Mouse (Mus musculus) B cell, adult 2 months (primary cell): ENCODE data around the gene Dvl1.
A peak's percentile ranks its signal among the peaks of the same experiment; 100 is the strongest.

Experiments used
- DNase-seq, 2 experiments: peaks; one replicate each; pipeline ENCODE4 v3.0.0; 2022

The Dvl1 gene

DNA sequence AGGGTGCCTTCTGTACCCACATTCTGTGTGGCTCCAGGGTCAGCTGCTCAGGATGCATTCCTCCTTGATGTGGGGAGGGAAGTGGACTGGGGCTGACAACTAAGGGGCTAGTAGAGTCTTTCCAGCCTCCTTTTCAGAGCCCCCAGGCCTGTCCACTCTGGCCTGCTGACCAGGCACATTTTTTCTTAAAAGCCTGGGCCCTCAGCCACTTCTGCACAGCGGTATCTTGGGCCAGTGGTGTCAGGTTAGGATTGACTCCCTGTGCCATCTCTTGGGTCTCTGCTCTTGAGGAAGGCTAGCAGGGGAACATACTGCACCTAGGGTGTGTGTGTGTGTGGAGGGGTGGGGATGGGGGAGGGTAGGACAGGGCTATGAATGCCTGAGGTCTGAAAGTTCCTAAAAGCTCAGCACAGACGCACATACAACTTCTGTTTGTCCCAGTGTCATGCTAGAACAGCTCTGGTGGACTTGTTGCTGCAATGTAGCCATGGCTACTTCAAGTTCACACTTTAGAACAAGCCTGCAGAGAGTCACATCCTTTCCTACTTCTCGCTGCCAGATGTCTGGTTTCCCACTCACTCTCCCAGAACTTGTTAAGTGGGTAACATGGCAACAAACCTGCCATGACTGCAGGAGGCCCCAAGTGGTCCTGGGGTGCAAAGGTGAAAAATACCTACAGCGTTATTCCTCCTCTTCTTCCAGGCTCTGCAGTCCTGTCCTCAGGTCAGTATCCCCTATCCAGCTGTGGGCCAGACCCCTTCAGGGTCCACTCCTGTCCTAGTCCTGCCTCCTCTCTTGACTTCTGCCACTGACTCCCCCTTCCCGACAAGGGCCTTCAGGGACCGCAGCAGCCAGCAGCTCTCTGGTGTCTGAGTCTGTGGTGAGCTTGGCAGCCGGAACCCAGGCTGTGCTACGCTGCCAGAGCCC lies 6.9 kb upstream of the Dvl1 start:
- no peak for DNase-seq

DNA sequence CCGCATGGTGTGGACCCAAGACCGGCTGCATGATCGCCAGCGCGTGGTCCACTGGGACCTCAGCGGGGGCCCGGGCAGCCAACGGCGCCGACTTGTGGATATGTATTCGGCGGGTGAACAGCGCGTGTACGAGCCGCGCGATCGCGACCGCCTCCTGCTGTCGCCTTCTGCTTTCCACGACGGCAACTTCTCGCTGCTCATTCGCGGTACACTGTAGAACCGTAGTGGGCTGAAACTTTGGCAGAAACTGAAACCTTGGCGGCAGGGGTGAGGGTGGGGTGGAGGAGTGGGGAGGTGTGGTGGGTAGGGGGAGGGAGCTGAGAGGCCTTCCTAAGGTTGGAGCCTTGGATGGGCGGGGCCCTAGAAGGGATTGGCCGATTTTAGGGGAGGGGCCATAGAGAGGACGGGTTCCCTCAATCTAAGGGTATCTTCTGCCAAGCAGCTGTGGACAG lies 6.2 kb upstream of the Dvl1 start:
- peak; percentile 78 to 80 for DNase-seq

DNA sequence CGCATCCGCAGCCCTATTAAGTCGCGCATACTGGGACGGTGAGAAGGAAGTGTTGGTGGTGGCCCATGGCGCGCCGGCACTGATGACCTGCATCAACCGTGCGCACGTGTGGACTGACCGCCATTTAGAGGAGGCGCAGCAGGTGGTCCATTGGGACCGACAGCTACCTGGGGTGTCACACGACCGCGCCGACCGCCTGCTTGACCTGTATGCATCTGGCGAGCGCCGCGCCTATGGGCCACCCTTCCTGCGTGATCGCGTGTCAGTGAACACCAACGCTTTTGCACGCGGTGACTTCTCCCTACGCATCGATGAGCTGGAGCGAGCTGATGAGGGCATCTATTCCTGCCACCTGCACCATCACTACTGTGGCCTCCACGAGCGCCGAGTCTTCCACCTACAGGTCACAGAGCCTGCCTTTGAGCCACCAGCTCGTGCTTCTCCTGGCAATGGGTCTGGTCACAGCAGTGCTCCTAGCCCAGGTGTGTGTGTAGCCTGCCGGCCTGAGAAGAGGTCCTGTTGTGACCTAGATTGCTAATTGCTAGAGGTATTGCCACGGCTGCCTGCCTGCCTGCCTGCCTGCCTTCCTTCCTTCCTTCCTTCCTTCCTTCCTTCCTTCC lies 5.4 kb upstream of the Dvl1 start:
- peak; percentile 39 to 42 for DNase-seq

DNA sequence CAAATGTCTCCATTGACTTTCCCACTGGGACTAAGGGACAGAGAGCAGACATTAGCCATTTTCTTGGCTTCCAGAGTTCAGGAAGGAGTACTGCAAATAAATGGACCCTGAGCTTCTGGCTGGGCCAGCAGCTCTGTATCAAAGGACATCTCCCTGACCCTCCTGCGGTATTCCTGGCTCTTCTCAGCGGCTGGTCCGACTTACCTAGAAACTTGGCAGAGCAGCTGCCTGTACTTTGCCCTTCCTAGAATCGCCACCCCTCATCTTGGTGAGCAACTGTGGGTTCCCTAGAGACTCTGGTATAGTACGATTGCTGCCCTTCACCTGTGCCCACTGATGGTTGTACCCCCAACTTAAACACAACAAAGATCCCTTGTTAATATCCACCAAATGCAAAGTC lies 4.0 kb upstream of the Dvl1 start:
- no peak for DNase-seq

DNA sequence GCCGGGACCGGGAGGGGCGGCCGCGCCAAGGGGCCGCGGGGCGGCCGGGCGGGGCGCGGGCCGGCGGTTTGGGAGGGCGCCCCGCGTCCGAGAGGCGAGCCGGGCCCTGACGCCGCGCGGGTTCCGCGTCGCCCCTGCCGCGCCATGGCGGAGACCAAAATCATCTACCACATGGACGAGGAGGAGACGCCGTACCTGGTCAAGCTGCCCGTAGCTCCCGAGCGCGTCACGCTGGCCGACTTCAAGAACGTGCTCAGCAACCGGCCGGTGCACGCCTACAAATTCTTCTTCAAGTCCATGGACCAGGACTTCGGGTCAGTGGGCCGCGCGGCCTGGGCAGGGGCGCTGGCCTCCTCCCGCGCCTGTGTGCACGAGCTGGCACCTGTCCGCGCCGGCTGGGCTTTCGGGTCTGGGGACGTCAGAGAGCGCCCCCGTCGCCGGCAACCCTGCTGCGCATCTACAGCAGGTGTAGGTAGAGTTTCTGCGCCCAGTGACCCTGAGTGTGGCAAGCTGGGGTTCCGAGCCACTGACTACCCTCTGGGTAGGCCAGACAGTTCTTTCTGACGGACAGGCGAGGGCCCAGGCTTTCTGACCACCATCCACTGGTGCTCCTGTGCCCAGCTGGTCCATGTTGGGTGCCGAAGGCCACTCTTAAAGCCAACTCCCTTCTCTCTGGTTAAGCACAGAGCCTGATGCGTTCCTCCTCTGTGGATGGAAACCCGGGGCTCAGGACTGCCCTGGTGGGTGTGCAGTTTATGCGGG lies 570 bp downstream of the Dvl1 start:
- peak; percentile 31 to 42 for DNase-seq

DNA sequence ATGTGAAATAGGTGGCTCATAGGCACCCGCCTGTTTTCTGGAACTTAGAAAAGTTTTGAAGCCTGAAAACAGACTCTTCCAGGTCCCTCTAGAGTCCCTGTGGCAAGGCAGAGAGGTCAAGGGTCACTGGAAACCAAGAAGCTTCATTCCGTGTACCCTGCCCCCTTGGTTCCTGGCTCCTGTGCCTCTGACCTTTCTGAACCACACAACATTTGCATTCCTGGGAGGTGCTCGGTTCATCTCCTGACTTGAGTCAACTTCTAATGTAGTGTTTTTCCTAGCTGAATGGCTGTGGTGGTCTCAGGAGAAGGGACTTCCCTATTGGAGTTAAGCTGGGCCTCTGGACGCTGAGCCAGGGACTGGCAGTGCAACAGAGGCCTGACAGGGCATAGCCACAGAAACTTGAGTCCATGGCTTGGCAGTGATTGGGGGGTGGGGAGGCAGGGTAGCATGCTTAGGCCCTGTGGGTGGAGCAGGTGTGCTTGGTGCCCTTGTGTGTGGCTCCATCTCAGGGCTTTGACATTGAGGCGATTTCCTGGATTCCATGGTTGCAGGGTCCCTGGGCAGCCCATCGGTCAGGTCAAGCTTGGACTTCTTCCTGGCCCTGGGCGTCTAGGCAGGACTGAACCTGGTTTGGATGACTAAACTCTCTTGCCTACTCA lies 1.4 kb downstream of the Dvl1 start:
- DNase-seq, result no peak

DNA sequence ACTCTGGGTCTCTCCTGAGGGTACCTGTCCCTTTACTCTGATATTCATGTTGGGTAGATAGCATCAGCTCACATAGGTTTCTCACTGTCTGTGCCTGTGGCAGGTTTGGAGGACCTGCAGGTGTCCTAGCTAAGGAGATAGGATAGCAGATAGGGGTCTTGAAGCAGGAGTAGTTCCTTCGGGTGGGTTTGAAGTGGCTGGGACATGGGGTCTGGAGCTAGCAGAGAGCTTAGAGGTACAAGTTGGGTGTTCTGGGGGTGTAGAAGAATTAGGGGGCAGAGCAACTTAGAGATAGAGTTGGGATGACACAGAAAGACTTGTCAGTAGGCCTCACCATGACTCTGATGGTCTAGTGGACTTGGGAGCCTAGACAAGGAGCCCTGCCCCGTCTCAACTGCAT lies 2.2 kb downstream of the Dvl1 start:
- DNase-seq, result no peak

DNA sequence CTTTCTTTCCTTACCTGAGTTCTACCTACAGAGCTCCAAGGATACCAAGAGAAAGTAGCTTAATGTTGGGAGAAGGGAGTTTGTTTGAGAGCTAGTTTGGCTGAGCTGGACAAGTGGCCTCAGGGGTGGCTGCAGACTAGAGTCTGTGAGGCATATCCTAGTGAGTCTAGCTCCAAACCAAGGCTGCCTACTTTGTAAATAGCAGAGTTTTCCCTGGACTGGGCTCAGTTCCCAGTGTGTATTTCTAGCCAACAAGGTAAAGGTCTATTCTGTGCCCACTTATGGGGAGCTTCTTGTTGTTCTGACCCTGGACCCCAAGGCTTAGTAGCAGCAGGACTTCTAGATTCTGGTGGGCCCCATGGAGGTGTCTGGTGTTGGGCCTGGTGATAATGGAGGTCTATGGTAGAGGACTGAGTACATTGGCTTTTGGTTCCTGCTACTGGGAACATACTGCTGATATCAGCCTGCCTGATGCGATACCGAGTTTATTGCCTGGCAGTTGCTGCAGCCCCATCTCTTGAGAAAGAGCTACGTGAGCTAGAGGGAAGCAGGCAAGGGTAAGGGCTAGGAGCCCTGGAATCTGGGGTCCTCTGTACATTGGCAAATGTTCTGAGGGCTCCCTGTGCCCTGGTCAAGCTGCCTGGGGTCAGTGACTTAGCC lies 2.7 kb downstream of the Dvl1 start:
- DNase-seq, result no peak

DNA sequence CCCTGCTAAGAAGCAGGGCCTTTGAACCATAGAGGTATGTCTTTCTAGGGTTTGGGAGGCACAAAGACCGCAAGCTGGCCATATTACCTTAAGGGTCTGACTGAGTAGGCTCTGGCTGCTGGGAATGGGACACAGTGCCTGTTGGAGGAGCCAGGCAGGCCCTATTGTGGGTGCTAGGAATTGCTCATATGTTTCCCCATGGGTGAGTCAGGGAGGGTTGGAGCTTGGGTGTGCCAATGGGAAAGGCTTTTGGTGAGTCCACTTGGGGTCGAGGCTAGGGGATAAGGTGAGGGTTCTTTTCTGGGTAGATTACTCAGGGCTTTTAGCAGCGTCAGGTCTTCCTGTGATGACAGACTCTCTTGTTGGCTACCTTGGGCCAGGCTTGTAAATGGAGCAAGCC lies 4.2 kb downstream of the Dvl1 start:
- DNase-seq, result no peak

DNA sequence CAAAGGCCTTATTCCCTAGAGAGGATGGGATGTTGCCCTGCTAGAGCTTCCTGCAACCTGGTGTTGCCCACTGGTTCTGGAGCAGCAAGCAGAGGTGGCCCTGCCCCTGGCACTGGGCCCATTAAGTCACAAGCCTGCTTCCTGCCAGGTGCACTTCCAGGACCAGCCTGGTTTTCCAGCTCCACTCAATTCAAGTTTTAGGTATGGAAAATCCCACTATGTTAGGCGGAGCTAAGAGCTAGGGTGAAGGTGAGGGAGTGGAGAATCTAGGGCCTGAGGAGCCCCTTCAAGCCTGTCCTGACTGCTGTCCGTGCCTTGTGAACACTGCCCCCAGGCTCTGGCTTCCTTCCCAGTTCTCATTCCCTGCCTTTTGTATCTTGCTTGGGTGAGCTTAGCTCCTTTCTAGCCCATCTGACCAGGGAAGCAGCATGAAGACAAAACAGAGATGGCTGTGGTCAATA lies 4.8 kb downstream of the Dvl1 start:
- no peak for DNase-seq

DNA sequence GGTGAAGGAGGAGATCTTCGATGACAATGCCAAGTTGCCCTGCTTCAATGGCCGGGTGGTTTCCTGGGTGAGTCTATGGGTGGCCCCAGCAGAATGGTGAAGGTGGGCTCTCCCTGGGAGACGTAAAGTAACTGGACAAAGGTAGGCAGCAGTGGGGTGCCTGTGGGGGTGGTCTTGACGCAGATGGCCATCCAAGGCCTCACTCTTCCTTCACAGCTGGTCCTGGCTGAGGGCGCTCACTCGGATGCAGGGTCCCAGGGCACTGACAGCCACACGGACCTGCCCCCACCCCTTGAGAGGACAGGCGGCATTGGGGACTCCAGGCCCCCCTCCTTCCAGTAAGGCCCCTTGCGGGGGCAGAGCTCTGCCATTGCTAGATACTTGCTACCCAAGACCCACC lies 6.2 kb downstream of the Dvl1 start:
- DNase-seq, result no peak

DNA sequence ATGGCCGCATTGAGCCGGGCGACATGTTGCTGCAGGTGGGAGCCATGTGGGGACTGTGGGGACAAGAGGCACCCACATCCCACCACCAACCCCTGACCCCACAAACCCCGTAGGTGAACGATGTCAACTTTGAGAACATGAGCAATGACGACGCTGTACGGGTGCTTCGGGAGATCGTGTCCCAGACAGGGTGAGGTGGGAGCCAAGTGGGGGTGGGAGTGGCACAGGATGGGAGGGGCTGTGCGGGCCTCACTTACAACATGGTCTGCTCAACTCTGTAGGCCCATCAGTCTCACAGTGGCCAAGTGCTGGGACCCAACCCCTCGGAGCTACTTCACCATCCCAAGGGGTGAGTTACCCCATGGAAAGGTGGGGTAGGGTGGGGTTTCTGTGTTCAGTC lies 7.8 kb downstream of the Dvl1 start:
- DNase-seq, result no peak

DNA sequence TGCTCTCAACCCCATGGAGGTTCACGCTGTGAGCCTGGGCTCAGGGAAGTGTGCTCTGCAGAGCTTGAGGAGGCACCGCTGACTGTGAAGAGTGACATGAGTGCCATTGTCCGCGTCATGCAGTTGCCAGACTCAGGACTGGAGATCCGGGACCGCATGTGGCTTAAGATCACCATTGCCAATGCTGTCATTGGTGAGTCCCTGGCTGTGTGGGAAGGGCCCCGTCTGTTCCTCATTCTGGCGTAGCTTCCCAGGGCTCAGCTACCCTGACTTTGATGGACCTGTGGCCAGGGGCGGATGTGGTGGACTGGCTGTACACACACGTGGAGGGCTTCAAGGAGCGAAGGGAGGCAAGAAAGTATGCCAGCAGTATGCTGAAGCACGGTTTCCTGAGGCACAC lies 8.9 kb downstream of the Dvl1 start:
- DNase-seq, result no peak

DNA sequence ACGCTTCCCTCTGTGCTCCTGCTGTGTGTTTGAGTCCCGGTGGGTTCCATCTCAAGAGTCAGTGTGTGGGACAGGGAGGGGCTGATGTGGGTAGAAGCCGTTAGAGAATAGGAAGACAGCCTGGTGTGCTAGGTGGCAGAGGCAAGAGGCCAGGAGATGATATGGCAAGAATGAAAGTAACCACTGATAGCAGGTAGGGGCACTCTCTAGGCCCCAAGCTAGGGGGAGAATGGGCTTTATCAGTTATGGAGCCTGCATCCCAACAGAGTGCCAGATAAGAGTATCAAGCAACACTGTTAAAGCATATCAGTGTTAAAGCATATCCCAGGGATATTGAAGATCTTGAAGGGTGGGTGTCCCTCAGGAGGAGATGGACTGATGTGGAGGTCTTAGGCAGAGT lies 9.7 kb downstream of the Dvl1 start:
- DNase-seq, result no peak

DNA sequence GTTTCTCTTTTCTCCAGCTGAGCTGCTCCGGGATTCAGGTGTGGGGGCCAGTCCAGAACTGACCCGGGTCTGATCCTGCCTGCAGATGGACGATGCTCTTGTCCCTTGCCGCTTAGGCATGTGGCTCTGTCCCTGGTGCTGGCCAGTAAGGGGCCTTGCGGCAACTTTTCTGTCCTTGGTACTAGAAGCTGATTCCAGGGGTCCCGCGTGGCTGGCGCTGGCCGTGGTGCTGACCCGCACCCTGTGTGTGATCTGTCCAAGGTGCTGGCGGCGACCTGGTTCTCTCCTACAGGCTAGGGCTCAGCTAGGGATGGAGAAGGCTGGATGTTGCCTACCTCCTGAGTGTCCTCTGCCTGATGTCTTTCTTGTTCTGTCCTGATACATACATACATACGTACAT lies 12.1 kb downstream of the Dvl1 start:
- no peak for DNase-seq

DNA sequence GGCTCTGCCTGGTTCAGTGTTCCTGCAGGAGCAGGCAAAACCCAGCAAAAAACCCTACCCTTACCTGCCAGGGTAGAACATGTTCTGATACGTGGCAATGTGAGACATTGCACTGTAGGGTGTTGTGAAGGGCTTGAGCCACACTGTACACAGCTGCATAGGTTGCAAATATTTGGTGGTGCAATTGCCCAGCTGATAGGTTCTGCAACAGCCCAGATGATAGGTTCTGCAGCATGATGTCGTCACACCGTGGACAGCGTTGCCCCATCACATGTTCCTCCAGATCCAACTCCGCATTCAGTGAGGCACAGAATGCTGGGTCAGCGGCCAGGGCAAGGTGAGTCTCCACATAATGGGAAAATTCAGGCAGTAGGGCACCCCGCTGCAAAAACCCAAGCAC lies 14.6 kb downstream of the Dvl1 start:
- DNase-seq, result no peak

DNA sequence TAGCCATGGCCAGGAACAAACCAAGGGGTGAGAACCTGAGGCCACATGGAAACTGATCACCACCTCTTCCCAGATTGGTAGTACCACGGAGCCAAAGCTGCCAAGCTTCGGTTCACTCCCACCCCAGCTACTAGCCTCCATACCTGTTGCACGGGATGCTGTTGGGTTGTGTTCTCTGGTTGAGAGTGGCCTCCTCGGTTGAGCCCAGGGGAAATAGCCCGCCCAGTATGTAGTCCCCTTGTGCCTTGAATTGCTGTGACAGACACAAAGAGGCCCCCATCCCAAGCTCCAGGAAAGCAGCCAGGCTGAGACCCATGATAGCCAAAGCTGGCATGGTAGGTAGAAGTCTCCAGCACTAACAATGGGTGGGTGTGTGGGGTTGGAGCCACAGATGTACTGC lies 15.8 kb downstream of the Dvl1 start, which contains the start of gene Tas1r3:
Tas1r3 (minus strand) TSS at position 362 of the 400 bp plus-strand sequence.
- DNase-seq, result no peak

DNA sequence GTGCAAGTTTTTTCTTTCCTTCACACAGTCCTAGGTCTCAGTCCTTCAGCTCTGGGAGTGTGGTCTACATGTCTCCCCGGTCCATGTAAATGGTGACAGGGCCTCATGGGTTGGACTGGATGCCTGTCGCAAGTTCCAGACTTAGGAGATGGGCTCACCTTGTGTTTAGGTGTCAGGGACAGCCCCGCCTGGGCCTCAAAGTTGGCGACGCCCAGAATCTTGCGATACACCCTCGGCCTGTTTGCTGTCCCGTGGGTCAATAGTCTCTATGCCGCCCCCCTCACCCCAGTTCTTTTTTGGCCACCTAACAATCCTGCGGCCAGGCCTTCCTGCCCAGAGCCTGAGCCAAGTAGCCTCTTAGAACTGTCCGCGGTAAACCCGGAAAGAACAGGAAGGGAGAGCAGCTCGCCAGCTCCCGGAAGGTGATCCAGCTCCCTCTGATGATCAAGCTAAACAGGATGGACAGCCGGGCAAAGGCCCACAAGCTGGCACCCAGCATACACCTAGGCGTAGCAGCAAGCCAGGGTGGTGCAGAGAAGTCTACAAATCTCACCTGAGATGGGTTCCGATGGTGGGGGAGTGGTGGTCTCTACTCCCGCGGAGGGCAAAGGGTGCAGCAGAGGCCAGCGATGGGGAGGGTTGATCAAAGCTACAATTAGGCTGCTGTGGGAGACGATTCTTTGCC lies 21.6 kb downstream of the Dvl1 start:
- DNase-seq, result no peak

DNA sequence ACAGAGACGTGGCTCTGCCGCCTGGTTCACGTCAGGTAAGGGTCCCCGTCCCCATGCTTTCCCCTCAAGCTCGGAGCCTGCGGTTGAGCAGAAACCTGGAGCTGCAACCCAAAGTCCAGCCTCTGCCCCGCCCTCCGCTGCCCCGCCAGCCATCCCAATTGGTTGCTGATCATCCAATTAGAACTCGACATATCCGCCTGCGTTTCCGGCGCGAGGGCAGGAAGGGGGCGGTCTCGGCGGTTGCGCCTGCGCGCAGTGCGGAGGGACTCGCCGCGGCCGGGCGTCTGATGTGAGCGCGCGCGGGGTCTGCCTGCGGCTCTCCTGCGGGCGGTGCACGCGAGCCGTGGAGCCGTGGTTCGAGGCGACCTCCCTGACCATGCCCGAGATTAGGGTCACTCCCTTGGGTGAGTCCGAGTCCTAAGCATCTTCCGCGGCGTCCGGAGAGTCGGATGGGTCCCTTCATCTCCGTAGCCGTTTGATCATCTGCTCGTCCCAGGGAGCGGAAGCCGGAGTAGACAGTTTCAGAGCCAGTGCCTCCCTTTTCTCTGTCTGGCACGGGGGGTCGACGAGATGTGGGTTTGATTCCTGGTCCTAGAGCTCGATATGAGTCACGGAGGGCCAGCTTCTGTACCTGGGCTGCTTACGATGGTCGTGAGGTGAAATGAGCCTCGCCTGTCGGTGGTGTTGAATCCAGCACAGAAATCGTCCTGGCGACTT lies 22.3 kb downstream of the Dvl1 start, which contains the start of the genes Cptp and Ints11:
Cptp (minus strand) TSS at position 124 of the 717 bp plus-strand sequence.
Ints11 (plus strand) TSS at position 230 of the 717 bp plus-strand sequence.
- DNase-seq, result peak; percentile 96

DNA sequence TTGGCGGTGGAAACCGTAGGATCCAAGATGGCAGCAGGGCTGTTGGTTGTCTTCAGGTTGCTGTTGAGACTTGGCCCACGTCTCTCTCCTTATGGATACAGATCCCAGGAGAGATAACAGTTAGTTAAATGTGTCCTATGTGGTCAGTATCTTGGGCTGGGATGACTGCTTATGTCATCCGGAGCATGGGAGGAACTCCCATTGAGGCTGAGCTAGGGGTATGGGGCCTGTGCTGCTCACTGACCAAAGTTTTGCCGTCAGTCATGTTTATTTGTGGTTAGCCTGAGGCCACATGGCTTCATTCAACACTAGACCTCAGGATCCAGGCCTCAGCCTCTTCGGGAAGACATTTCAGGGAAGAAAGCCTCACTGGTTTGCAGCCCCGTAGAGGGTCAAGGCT lies 24.2 kb downstream of the Dvl1 start:
- no peak for DNase-seq

DNA sequence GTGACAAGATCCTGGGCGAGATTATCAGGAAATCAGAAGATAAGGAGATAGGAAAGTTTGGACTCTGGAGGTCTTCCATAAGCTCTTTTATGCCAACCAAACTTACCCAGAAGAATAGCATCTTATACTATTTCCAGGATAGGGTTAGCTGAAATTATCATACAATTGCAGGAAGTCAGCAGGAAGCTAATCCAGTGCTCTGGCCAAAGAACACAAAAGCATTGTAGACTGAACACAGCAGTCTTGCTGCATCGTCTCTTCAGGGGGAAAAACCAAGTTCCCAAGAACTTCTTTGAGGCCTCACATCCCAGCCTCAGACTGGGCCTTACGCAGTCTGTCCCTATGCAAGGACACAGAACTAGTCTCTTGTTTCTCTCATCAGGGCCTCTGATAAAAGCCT lies 36.4 kb downstream of the Dvl1 start:
- no peak for DNase-seq
